17 mouse cellular contexts compared by ENCODE assay signal in the genomic region with DNA sequence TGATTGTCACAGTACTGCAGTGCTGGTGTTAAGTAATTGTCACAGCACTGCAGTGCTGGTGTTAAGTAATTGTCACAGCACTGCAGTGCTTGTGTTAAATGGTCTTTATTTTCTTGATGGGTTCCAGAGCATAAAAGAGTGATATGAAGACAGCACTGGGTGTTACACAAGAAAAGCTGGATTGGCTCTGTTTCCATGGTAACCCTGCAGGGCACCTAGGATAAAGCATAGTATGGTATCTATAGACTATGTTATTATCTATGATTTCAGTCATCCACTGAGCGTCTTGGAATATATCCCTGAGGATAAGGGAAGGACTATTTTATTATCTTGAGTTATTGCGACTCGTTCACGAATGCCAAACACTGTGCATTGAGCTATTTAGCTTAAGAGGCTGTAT.
"Had no signal": no experiment of that assay in that cellular context is flagged by ENCODE, and none has a peak within 500 bp of the region (broad histone marks: within the 10 kb centered on the region; RNA-seq: fewer than 3 reads in every experiment).

No protein-coding gene starts in this region.

- DNase-seq: kidney, adult 11 months; kidney, adult 8-10 months; kidney, postnatal 10 days; kidney, postnatal 36 days; layer of hippocampus, postnatal 36 days; liver, embryonic 13.5 days; lung, adult 2 months; lung, postnatal 14 days; lung, postnatal 4 days; retina, postnatal 1 day; right cerebral cortex, postnatal 25 days; spleen, adult 18-20 months; thymus, postnatal 25 days had no signal

- H3K4me3 ChIP-seq: kidney, embryonic 15.5 days; left cerebral cortex, adult 2 months; liver, embryonic 13.5 days; midbrain, embryonic 12.5 days; stomach, embryonic 15.5 days had no signal

- H3K4me2 ChIP-seq: kidney, embryonic 15.5 days; liver, embryonic 13.5 days; midbrain, embryonic 12.5 days; stomach, embryonic 15.5 days had no signal

- H3K36me3 ChIP-seq: kidney, embryonic 15.5 days; liver, embryonic 13.5 days; midbrain, embryonic 12.5 days; stomach, embryonic 15.5 days had no signal

- H3K27ac ChIP-seq: kidney, embryonic 15.5 days; left cerebral cortex, adult 2 months; liver, embryonic 13.5 days; midbrain, embryonic 12.5 days; stomach, embryonic 15.5 days had no signal

- H3K27me3 ChIP-seq: kidney, embryonic 15.5 days; liver, embryonic 13.5 days; midbrain, embryonic 12.5 days; stomach, embryonic 15.5 days had no signal

- H3K9ac ChIP-seq: kidney, embryonic 15.5 days; liver, embryonic 13.5 days; midbrain, embryonic 12.5 days; stomach, embryonic 15.5 days had no signal

- H3K9me3 ChIP-seq: kidney, embryonic 15.5 days; liver, embryonic 13.5 days; midbrain, embryonic 12.5 days; stomach, embryonic 15.5 days had no signal
